Mouse (Mus musculus) stomach, postnatal 0 days (tissue): ENCODE data around the gene Atp6v0e2.

Experiments
- CTCF ChIP-seq: IDR thresholded peaks from 2 replicates; pipeline ENCODE4 v1.5.1; 2016; ENCODE audit warnings: antibody characterized with exemption, low read depth, mild to moderate bottlenecking, moderate library complexity
- EP300 ChIP-seq: optimal IDR thresholded peaks from 2 replicates; pipeline ENCODE3; 2016; ENCODE audit warnings: antibody characterized with exemption

DNA sequence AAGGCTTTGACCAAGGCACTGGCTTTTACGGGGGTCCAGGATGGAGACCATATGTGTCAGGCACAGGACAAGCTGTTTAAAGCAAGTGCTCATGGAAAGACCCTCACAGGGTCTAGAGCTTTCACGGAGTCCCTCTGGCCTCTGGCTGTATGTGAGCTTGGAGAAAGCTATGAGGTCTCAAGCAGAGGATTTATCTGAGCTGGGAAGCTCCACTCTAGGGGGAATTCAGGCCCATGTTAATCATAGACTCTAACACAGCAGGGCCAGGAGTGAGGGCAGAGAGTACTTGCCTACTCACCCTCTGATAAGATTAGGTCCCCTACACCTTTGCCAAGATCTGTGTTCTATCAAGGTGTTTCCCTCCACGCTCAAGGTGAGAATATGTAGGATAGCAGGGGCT lies 5.2 kb downstream of the Atp6v0e2 start:
- TF ChIP-seq CTCF (no peak), EP300 (no peak)
